Mouse (Mus musculus) adrenal gland, postnatal 4 days (tissue): Measurements from ENCODE around the gene Gm498. TPM values are rescaled to one million over a fixed set of nuclear protein-coding genes. Genes with fewer than 3 reads are reported as not detected.

Source experiments
- DNase-seq, 2 experiments: peaks; one replicate each; pipeline ENCODE4 v3.0.0; 2021 to 2022; ENCODE audit warnings: low spot score in 2 of 2, mixed read lengths in 2 of 2
- long read RNA-seq, 2 experiments: library from polyadenylated mRNA; stranded (forward); transcript quantifications; one replicate each; pipeline ENCODE4 v2.0.0; 2021
- total RNA-seq, 2 experiments: library from RNA; stranded (reverse); gene quantifications; 2 replicates each; pipeline ENCODE4 v1.2.3; 2021

Gene Gm498
- not detected for total RNA-seq
- long read RNA-seq, experiment 1 = 0 reads
- long read RNA-seq, experiment 2 = 0 reads

- no peak for DNase-seq
These were observed at the start of gene Gm498 for GRCm38 (mm10) chr7:143866538-143866937. TSS of gene Gm498 (plus strand) at chr7:143866838.

DNA sequence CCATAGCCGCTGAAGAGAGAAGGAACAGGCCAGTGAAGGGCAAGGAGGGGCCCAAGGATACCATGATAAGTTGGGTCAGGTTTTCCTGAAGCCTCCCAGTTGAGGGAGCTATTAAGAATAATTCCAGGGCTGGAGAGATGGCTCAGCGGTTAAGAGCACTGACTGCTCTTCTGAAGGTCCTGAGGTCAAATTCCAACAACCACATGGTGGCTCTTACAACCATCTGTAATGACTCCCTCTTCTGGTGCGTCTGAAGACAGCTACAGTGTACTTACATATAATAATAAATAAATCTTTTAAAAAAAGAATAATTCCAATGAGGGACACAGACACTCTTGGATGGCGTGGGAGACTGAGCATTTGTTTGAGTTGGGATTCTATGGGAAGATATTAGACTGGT lies 47.4 kb upstream of the Gm498 start:
- DNase-seq = no peak

- no peak for DNase-seq
These were observed 45.4 kb upstream of the Gm498 start for GRCm38 (mm10) chr7:143821241-143821640.

DNA sequence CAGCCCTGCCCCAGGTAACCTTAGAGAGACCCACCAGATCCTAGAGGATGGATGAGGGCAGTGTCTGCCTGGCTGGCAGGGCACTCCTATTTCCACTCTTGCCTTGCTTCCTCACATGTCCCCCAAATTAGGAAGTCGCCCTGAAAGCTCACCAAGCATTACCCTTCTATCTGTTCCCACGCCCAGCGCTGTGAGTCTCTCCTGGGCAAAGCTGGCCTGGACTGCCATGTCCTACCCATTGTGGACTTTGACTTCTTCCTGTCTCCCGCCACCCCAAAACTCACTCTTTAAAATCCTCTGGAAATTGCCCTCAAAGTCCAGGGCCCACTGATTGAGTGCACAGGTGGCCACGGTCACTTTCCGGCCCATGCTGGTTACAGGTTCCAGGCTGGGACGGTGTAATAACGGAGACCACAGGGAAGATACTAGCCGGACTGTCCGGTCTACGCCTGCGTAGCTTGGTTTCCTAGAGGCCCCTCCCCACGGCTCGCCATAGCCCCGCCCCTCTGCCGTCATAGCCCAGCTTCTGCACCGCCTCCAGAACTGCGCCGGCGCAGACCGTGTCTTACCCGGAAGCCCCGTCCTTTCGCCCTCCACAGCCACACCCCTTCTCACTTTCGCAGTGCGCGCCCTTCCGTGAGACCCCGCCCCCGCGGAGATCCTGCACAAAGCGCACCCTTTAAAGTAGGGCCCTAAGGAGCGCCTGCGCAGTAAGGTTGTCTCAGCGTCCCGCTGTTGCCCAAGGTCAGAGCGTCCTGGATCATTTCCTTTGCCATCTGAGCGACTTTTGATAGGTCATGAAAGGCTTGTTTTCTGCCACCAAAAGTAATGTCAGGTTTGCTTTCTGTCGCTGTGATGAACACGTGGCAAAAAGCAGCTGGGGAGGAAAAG lies 44.0 kb upstream of the Gm498 start, which contains the start of the genes Nadsyn1 and Dhcr7:
TSS of gene Nadsyn1 (minus strand) at position 475 of the 891 bp plus-strand sequence.
TSS of gene Dhcr7 (plus strand) at position 771 of the 891 bp plus-strand sequence.
- peak; percentile 99 for DNase-seq

- DNase-seq = no peak
These were observed 43.4 kb upstream of the Gm498 start for GRCm38 (mm10) chr7:143823266-143823605.

GRCm38 (mm10) chr7:143826985-143827384 lies 39.7 kb upstream of the Gm498 start:
- no peak for DNase-seq

- peak; percentile 84 to 88 for DNase-seq
These were observed 36.9 kb upstream of the Gm498 start for GRCm38 (mm10) chr7:143829504-143830331.

DNA sequence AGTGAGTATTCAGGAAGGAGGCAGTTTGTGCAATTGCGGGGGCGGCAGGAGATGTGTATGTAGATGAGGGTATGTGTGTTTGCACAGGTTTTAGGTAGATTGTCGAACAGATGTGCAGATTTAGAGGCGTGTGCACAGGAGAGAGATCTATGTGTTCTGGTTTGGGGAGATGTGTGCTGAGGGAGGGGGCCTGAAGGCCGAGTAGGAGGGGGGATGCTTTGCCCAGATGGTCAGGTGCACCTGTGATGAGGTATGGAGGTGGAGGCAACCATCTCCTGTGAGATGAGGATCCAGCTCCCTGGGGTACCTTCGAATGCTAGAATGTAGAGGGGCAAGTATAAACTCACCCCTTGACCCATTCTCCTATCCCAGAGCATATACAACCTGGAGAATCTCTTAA lies 36.2 kb upstream of the Gm498 start:
- no peak for DNase-seq

- DNase-seq = peak in 1 of 2 experiments; percentile 62
These were observed 34.4 kb upstream of the Gm498 start for GRCm38 (mm10) chr7:143832196-143832595.

DNA sequence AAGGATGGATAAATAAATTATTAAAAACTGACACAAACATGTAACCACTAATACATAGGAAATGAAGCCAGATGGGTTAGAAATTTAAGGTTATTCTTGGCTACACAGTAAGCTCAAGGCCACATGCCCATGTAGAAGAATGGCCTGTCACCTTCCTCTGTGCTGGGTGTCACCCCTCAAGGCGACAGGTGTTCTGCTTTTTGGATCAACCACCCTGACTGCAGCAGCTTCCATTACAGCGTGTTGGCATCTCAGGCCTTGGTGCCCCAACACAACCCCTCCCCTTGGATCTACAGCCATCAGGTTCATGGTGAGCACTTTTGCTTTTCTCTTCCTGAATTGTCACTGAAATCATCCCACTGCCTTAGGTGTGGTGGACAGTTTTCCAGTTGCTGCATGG lies 34.0 kb upstream of the Gm498 start:
- DNase-seq = no peak

DNA sequence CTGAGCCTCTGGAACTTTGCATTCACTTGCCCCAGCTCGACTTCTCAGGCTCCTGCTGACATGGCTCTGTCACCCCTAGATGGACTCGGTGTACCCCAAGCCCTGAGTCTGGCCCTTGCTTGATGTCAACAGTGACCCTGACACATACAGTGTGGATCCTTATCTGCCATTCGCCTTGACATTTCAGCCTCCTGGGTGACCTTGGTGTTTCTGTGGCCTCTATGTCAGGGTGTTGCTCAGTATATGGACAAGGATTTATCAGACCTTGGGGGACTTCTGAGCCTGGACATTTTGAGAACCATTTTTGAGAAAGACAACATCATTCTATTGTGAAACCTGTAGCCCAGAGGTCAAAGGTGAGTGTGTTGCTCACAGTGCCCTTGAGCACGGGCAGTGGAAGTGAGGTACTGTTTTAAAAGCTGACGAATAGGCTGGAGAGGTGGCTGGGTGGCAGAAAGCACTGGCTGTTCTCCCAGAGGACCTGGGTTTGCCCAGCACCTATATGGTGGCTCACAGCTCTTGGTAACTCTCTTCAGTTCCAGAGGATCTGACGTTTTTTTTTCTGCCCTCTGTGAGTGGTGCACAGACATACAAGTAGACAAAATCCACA lies 33.0 kb upstream of the Gm498 start:
- DNase-seq = no peak

DNA sequence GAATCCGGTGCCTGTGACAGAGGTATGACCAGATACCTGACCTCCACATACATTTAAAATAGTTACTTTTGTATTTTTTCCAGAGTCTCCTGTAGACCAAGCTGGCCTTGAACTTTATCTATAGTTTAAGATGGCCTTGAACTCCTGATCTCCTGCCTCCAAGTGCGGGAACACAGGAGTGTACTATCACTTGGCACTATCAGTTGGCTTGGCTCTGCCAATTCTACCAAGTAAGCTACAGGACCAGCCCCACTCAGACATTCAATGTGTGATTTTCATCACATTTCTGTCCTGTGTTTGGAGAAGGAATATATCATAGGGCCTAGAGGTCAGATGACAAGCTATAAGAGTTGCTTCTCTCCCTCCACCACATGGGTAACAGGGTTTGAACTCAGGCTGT lies 32.3 kb upstream of the Gm498 start:
- DNase-seq = no peak

DNA sequence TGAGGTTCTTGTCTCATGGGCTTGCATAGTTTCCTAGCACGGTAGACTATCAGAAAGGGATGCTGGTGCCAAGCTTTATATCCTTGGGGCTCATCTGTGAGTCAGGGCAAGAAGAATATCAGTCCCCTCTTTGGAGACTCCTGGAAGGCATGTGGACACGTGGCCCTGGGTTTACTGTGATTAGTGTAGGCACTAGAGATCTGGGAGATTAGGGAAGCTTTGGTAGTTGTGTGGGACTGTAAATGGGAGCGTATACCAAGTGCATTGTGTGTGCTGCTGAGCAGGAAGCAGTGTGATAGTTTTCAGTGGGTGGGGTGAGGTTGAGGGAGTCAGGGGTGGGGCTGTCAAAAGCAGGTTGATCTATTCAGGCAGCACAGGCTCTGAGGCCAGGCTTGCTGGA lies 31.7 kb upstream of the Gm498 start:
- DNase-seq = no peak

GRCm38 (mm10) chr7:143837705-143838358 lies 28.8 kb upstream of the Gm498 start:
- DNase-seq = no peak

GRCm38 (mm10) chr7:143840121-143840520 lies 26.5 kb upstream of the Gm498 start:
- no peak for DNase-seq

DNA sequence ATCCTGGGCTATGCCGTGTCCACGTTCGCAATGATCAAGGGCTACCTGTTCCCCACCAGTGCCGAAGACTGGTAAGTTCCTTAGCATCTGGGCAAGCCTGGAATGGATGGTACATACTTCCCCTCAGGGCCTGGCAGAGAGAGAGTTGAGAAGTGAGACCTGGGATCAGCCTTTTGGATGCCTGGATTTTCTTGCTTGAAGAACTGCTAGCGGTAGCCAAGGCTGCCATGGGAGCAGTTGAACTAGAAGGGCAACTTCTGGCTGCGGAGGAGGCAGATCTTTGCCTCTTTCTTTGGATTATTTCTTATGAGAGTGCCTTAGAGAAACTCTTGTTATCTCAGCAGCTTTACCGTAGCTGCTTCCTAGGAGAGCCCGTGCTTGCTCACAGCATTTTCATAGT lies 25.3 kb upstream of the Gm498 start:
- no peak for DNase-seq

- DNase-seq = no peak
These were observed 18.4 kb upstream of the Gm498 start for GRCm38 (mm10) chr7:143848127-143848767.

DNA sequence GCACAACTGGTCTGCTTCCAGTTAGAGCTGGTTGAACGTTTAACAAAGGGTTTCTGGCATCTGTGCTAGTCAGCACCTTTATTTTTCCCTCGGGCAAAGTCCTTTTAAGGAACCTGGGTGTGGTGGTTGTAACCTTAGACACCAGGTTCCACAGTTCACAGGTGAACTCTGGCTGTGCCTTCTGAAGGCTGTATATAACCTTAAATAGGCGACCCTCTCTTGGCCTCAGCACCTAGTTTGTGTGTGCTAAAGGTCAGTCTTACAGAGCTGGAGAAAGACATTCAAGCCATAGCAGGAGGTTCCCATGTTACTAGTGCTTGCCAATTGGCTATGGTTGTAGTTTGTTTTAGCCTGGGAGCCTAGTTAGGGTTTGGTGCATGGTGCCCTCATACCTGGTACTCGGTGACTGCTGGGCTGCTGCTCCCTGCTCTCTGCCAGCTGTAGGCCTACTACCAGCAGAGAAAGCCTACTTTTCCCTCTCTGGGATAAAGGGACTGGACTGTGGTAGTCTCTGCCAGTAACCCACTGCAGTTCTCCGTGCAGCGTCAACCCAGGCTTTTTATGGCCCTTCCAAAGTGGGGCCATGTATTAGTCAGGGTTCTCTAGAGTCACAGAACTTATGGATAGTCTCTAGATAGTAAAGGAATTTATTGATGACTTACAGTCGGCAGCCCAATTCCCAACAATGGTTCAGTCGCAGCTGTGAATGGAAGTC lies 17.7 kb upstream of the Gm498 start:
- no peak for DNase-seq

GRCm38 (mm10) chr7:143868874-143869273 lies 2.2 kb downstream of the Gm498 start:
- no peak for DNase-seq

DNA sequence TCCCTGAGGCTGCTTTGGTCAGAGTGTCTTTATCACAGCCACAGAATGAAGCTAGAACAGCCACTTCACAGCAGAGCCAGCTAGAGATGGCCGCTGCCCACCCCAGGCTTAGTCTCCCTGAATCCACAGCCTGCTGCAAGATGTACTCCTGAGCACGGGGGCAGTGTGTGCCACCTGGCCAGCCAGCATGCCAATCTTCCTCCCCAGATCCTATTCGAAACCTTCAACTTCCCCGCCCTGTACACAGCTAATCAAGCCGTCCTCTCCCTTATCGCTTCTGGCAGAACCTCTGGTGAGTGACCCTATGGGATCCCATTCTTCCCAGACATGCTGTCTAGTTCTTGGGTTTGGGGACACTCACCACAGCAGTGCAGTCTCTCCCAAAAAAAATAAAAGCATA lies 17.1 kb downstream of the Gm498 start:
- DNase-seq = no peak
